Mouse (Mus musculus) 3134 (cell line): ENCODE data around the gene Ube2j1.
"Not testable (repeated sequence)": the region's sequence is repeated elsewhere in the genome, so short reads cannot be mapped to it uniquely, and the experiment has no call there.

ENCODE experiments used
- DNase-seq: peaks from one replicate; pipeline ENCODE4 v3.0.0-alpha.2; 2011; ENCODE audit warnings: low spot score; ENCODE audit not compliant: insufficient read length; ENCODE audit errors: extremely low read depth

Gene Ube2j1

DNA sequence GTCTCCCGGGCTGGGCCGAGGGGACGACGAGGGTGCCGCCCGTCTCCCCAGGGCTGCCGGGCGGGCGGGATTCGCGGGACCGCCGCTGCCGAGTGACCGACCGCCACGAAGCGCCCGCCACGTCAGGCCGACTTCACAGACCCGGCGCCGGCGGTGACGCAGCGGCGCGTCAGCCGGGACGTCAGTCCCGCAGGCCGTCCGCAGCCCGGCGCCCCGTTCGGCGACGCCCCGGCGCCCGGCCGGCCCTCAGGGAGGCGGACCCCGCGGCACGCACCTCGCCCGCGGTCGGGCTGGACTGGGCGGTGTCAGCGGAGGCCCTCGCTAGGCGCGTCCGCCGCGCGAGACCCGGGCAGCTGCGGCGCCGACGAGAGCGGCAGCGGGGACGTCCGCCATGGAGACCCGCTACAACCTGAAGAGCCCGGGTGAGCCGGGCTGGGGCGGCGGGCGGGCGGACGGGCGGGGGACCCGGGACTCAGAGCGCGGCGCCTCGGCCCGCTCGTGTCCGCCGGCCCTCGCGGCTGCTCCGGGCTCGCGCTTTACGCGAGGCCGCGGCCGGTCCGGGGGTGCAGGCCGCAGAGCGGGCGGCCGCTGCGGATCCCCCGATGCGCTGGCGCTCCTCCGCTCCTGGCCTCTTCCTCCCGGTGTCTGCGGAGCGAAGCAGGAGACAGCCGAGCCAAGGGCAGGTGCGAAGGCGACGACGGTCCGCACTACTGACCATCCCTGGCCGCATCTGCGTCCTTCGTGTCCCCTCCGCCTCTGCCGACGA, at the start of gene Ube2j1:
Gene Ube2j1 (plus strand): TSS at position 222 of the 766 bp plus-strand sequence.
- DNase-seq = peak; percentile 95

DNA sequence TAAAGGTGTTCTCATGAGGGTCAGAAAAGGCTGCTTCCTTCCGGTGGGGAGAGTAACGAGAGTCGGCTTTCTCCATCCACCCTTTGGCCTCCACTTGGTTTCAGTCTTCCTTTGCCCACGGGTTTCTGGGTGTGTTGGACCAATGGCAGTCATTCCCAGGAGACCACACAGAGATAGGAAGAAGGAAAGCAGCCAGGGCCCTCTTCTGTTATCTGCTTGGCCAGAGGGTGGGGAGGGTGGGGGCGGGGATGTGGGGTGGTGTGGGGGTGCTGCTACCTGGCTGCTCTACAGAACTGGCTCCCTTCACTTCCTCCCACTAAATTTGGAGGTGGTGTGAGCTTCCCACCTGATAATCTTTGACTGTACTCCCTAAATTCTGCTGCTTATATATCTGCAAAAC, 49.6 kb upstream of the Ube2j1 start:
- DNase-seq = no peak

DNA sequence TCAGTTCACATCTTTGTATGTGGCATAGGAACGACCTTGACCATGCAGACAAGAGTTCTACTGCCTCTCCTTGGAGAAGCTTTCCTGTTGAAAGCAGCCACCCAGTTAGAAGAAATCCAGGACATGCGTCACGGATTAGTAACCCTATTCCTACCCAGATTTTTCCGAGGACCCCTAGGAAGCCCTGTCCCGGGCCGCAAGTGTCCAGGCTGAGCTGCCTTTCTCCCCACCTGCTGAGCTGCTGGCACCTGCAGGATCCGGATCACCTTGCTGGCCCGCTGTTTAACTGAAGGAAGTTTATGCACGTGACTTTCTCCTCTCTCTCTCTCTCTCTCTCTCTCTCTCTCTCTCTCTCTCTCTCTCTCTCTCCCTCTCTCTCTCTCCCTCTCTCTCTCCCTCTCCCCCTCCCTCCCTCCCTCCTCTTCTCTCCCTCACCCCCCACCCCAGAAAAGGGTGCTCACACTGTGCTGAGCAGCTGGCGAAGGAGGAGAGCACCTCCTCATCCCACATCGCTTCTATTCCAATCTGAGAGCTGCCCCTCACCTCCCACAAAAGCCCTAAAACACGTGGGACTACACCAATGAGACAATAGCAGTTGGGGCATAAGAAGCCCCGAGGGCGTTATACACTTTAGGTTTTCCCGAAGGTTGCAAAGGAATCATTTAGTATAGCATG, 49.0 kb upstream of the Ube2j1 start:
- DNase-seq = no peak

DNA sequence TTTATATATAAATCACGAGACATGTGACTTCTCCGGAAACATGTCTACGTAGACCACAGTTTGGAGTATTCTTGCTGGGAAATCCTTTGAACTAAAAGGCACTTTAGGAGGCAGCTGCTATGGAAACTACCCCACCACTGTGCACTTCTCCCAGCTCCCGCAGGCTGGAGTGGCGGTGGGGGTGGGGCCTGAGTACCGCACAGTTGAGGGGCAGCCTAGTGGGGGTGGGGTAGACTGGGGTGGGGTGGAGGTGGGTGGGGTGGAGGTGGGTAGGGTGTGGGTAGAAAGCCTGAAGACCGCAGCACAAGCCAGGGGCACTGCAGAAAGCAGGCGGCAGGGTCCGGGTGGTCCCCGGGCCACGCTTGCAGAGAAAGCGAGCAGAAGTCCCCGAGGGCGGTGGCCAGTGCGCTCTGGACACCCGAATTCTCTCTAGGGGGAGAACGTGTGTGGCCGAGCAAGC, 48.5 kb upstream of the Ube2j1 start, which contains the start of gene Rragd:
Gene Rragd (plus strand): TSS at position 322 of the 460 bp plus-strand sequence.
- no peak for DNase-seq

DNA sequence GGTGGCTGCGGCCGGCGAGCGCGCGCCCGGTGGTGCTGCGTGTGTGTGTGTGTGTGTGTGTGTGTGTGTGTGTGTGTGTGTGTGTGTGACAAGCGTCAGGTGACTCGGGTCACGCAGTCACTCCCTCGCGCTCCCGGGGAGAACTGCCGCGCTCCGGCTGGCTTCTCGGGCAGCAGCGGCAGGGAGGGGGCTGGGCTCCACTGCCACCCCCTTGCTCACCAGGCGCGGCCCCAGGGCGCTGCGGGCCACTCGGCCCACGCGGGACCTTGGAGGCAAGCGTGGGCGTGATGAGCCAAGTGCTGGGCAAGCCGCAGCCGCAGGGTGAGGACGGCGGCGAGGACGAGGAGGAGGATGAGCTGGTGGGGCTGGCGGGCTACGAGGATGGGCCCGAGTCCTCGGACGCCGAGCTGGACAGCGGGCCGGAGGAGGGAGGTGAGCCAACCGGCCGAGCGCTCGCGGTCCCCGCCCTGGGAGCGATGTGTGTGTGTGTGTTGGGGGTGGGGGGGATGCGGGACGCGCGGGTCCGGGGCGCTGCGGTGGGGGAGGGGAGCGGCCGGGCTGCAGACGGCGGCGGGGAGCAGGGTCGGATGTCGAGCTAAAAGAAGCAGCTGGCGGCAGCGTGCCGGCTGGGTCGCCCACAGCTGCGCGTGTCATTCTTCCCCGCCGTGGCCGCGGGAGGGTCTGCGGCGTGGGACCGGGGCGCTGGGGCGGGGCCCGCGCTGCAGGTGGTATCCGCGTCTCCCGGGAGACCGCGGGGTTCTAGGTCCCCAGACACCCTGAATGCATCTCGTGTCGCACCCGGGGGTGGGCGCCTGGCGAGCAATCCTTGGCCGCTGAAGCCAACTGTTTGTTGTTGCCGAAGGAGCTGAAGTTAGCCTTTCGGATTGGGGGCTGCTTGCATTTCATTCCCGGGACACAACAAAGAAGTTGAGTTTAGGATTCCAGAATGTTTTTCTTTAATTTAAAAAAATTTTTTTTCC, 47.8 kb upstream of the Ube2j1 start:
- no peak for DNase-seq

DNA sequence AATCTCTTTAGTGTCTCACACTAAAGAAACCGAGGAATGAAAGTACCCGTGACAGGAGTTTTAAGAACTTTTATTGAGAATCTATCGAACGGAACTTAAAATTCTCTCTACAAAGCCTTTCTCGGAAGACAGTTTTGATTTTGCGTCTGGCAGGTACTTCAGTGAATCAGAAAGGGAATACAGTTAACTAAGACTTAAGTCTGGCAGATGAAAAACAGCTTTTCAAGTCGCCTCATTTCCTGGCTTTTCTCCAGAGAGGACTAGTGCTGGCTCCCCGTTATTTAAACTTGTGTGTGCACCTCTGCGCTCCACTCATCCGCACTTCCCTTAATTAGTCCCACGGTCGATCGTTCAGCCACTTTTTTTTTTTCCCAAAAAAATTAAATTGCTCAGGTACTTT, 47.0 kb upstream of the Ube2j1 start:
- no peak for DNase-seq

DNA sequence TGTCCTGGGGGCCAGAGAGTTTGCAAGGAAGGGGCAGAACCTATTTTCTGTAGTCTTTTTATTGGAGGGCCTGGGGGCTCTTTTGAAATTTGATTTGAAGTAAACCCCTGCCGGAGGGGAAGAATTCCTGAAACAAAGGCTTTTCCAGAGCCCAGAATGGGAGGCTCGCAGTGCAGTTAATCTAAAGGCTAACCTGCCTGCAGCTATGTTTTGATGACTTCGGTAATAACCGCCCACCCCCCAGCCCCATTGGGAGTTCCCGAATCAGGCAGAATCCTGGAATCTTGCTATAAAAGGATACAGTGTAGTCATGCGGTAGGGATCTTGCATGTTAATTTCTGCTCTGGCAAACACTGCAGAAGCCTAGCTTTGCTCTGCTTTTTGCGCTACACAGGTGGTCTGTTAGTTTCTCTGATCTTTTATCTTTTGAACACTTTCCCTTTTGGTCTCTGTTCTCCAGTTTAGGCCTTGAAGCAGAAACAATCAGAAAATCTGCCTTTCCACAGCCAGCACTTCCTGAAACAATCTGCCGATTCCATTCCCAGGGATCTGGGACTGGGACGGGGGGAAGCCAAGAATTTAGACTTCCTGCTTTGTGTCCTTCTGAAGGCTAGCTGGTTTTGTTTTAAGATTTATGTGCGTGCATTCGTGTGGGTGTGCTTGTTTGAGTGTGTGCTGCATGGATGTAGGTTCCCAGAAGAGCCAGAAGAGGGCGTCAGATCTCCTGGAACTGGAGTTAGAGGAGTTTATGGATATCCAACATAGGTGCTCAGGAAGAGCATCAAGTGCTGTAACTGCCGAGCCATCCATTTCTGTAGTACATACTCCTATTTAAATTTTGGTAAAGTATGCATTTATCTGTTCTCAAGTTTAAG, 46.2 kb upstream of the Ube2j1 start:
- DNase-seq = no peak

DNA sequence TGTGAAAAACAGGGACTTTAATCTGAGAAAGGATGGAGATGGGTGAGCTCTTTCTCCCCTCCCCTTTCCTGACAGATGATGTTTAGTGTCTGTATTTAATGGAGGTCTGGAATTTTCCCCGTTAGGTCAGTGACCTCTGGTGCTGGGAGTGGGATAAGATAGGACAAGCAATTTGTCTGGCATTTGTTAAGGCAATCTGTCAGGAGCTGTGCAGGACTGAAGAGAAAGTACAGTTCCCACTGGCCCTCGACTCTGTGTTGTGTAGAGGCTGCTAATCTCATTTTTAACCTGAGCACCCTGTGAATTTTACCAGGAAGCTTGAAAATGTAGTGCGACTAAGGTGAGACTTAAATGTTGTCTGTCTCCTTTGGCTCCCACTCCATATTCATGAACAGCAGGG, 45.5 kb upstream of the Ube2j1 start:
- DNase-seq = no peak

DNA sequence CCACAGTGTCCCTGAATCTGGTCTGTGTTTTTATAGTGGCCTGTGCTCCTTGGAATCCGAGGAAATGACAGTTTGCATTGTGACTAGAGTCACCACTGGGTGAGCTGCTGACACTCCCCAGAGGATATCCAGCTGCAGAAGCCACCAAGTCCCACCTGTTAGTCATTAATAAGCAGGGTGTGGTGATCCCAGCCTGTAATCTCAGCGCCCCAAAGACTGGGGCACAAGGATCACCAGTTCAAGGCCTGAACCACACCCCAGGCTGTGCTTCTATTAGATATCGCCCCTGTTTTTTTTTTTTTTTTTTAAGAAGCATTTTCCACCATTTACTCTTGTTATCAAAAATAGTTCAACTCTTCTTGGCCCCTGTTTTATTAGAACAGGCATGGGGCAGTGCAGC, 44.2 kb upstream of the Ube2j1 start:
- DNase-seq = no peak

DNA sequence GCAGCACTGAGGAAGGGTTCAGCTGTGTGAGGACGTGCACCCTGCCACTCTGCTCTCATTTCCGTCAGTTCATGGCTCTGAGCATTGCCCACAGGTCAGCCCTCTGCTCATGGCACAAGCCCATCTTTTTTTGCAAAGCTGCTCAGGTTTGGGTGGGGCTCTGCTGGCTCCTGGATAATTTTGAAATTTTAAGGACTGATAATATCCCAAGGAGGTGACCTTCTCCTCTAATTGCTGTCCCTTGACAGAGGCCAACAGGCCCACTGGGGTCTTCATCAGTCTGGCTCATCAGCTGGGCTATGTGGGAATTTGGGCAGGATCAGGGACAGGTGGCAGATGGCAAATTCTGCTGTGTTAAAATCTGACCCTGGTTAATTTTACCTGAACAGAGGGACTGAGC, 41.9 kb upstream of the Ube2j1 start:
- no peak for DNase-seq

DNA sequence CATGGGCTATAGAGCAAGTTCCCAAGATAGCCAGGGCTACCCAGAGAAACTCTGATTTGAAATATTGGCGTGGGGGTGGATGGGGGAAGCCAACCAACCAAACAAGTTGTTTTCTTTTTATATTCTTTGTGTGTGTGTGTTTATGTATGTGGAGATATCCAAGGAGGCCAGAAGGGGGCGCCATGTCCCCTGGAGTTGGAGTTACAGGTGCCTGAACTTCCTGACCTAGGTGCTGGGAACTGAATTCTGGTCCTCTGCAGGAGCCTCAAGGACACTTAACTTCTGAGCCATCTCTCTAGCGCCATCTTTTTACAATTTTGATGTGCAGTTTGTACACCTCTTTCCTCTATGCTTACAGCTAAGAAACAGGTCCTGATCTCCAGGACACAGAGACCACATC, 37.0 kb upstream of the Ube2j1 start:
- DNase-seq = no peak

DNA sequence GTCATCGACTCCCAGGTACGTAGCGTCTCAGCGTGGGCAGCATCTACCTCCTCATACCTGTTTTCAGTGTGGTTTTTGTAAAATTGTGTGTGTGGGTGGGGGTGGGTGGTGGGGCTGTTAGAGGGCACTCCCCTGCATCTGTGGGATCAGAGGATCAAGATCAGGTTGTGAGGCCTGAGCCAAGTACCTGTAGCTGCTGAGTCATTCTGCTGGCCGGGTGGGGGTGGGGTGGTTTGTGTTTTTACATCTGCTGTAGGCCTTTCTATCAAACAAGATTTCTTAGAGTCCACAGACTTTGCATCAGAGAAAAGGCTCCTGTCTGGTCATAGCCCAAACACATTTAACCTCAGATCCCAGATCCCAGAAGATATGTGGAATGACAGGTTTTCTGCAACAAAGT, 35.1 kb upstream of the Ube2j1 start:
- DNase-seq = no peak

DNA sequence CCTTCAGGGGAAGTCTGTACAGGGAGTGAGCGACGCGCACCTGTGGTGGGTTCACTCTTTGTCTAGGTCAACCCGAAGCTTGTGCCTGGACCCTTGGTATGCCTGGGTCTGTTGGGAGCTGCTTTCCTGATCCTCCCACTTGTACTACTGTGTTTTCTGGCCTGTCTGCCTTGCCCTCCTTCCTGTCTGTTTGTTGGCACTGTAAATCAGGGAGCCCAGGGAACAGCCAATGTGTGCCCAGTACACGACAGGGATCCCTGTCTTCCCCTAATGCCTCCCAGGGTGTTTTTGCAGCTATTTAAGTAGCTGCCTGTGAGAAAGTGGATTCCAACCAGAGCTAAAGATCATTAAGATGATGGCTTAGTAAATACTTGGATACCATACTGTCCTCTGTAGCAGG, 33.6 kb upstream of the Ube2j1 start:
- DNase-seq = no peak

DNA sequence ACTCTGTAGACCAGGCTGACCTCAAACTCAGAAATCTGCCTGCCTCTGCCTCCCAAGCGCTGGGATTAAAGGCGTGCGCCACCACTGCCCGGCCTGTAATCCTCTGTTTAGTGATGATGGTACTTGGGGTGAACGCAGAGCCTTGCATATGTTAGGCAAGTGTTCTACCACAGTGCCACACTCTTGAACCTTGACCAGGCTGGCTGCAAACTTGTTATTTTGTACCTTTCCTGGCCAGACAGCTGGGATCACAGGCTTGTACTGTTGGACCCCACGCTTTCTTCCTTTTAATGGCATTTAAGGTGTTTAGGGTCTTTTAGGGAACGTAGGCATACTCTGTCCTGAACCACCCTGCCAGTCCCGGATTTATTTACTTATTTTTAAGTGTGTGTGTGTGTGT, 32.2 kb upstream of the Ube2j1 start:
- no peak for DNase-seq

DNA sequence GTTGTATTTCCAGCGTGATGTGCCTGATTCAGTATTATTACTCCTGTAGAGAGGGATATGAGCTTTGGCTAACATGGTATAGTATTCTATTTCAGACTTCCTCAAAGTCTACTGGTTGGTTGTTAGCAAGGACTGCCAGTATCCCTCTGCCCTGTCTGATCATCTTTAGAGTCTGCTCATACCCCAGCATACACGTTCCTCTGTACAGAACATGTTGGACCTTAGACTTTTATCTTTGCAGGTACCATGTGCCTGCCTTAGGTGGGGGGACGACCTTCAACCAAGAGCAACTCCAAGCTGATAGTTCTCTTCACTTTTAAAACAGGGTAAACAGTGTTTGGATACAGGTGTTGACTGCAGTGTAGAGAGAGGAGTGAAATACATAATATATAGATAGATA, 29.1 kb upstream of the Ube2j1 start:
- DNase-seq = no peak

DNA sequence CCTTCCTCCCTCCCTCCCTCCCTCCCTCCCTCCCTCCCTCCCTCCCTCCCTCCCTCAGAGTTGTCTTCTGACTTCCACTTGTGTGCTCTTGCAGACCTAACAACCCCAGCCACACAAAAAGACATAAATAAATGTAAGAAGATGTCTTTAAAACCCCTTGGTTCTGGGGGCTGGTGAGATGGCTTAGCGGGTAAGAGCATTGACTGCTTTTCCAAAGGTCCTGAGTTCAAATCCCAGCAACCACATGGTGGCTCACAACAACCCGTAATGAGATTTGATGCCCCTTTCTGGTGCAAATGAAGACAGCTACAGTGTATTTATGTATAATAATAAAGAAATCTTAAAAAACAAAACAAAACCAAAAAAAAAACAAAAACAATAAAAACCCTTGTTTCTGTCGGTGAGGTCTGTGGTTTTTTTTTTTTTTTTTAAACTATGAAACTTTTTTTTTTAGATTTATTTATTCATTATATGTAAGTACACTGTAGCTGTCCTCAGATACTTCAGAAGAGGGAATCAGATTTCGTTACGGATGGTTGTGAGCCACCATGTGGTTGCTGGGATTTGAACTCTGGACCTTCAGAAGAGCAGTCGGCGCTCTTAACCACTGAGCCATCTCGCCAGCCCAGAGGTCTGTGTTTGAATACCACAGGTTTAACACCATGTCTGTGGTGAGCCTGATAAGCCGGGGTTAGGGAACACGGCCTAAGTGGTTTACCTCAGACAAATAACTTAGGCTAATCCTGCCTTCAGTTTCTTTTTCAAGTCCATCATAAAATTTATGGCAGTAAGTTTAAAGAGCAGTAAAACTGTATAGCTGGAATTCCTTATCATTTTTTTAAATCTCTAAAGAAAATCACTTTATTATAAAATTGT, 25.4 kb upstream of the Ube2j1 start:
- DNase-seq = not testable (repeated sequence)

DNA sequence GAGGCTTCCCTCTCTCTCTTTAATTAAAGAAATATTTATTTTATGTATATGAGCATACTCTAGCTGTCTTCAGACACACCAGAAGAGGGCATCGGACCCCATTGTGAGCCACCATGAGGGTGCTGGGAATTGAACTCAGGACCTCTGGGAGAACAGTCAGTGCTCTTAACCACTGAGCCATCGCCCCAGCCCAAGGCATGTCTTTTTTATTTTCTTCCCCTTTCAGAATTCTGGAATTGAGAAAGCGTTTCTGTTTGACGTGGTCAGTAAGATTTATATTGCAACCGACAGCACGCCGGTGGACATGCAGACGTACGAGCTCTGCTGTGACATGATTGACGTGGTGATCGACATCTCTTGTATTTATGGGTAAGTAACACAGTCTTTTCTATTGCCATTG, 24.4 kb upstream of the Ube2j1 start:
- DNase-seq = no peak

DNA sequence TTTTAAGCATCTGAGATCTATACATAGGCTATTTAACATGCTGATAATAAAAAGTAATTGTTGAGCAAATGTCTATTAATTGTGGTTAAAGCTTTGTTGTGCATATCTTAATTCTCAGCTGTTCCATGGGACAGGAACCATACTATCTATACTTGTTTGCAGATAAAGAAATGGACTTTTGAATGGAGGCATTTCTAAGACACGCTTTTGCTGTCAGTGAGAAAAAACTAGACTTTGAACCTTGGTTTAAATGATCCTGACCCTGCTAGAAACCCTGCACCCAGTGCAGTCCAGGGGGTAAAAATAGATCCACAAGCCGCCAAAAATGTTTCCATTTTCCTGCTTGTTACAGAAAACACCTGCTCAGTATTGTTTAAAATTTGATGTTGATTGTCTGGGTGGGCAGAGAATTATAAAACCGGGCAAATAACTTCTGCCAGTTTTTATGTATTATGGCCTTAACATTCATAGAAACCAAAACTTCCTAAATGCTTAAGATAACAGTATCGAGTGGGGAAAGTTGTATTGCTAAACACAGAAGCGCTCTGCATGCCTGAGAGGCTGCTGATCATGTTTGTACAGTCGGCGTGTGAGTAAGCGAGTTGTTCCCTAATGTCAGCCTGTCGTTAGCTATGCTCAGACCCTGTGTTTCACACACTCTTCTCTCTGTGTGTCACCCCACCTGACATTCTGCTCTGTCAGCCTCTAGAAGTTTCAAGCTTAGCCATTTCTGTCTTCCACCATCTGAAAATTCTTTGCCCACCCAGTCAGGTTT, 23.6 kb upstream of the Ube2j1 start:
- DNase-seq = no peak
